Mouse (Mus musculus) testis, adult 2 months (tissue): ENCODE data around the gene Limd1.

Source experiments
- CTCF ChIP-seq: fragments of 200-500 bp; IDR thresholded peaks from 2 replicates; pipeline ENCODE4 v1.5.1; 2012; ENCODE audit warnings: low read depth, mild to moderate bottlenecking, inconsistent platforms, low read length, moderate library complexity; ENCODE audit not compliant: control insufficient read depth, insufficient read depth, insufficient replicate concordance
- POLR2A ChIP-seq: fragments of 200-500 bp; IDR thresholded peaks from 2 replicates; pipeline ENCODE4 v1.6.1; 2012; ENCODE audit warnings: low read depth, mild to moderate bottlenecking, inconsistent platforms, low read length, moderate library complexity; ENCODE audit not compliant: control insufficient read depth

- TF ChIP-seq CTCF (no peak), POLR2A (no peak)
Observed at GRCm38 (mm10) chr9:123510926-123511325, 32.4 kb downstream of the Limd1 start.
